18 mouse cellular contexts compared by ENCODE assay signal in genomic region chr1:180606796-180607577, GRCm38 (mm10). TPM values are rescaled to one million over a fixed set of nuclear protein-coding genes. Genes with fewer than 3 reads are reported as not detected.
A peak's percentile ranks its signal among the peaks of the same experiment; 100 is the strongest.
DNase-seq lines count a peak whose midpoint lies in the region; ATAC-seq lines count a peak whose summit lies in the region.
"Had no signal": no experiment of that assay in that cellular context is flagged by ENCODE, and none has a peak within 500 bp of the region (broad histone marks: within the 10 kb centered on the region; RNA-seq: fewer than 3 reads in every experiment).

No protein-coding gene starts in this region.

- H3K4me2 ChIP-seq in heart, embryonic 15.5 days: no peak overlapping the region
- H3K4me2 ChIP-seq in heart, embryonic 16.5 days (ENCODE audit: low read depth, low read length): no peak overlapping the region
- H3K4me2 ChIP-seq: forebrain, embryonic 13.5 days; midbrain, embryonic 12.5 days had no signal

- H3K36me3 ChIP-seq in heart, embryonic 15.5 days: 0 out of 2 replicates have a peak, but pooled peaks cover 4% of the 10 kb centered on the region
- peaks cover under 1% of the 10 kb centered on the region; the same call in 1 of the 2 replicates for H3K36me3 ChIP-seq in heart, embryonic 16.5 days (ENCODE audit: control insufficient read depth, insufficient read depth)
- H3K36me3 ChIP-seq in midbrain, embryonic 10.5 days: peaks cover 45% of the 10 kb centered on the region

- no peaks in the 10 kb centered on the region for H3K27me3 ChIP-seq in heart, embryonic 15.5 days
- no peaks in the 10 kb centered on the region for H3K27me3 ChIP-seq in heart, embryonic 16.5 days (ENCODE audit: control insufficient read depth, insufficient read depth, low read length)
- H3K27me3 ChIP-seq in midbrain, embryonic 10.5 days (ENCODE audit: low read depth, poor library complexity, severe bottlenecking): no peaks in the 10 kb centered on the region
- H3K27me3 ChIP-seq: forebrain, embryonic 13.5 days; midbrain, embryonic 12.5 days; Patski had no signal

- no peak overlapping the region for H3K4me3 ChIP-seq in heart, embryonic 15.5 days
- H3K4me3 ChIP-seq in heart, embryonic 16.5 days (ENCODE audit: low read length): no peak overlapping the region
- H3K4me3 ChIP-seq in midbrain, embryonic 10.5 days: no peak overlapping the region
- H3K4me3 ChIP-seq: forebrain, embryonic 13.5 days; midbrain, embryonic 12.5 days had no signal

- peak overlapping the region; percentile 70 for H3K27ac ChIP-seq in heart, embryonic 15.5 days
- H3K27ac ChIP-seq in heart, embryonic 16.5 days (ENCODE audit: low read length): peak overlapping the region; percentile 37
- H3K27ac ChIP-seq in midbrain, embryonic 10.5 days (replicated peaks): no peak overlapping the region
- H3K27ac ChIP-seq: forebrain, embryonic 13.5 days; hindbrain, postnatal 0 days; midbrain, embryonic 12.5 days had no signal

- H3K4me1 ChIP-seq in heart, embryonic 15.5 days (replicated peaks): peaks cover 33% of the 10 kb centered on the region
- peaks cover 24% of the 10 kb centered on the region for H3K4me1 ChIP-seq in heart, embryonic 16.5 days (ENCODE audit: control insufficient read depth, insufficient read depth, low read length)
- H3K4me1 ChIP-seq in midbrain, embryonic 10.5 days: no peaks in the 10 kb centered on the region
- H3K4me1 ChIP-seq: forebrain, embryonic 13.5 days; midbrain, embryonic 12.5 days had no signal

- no peak for ATAC-seq in heart, embryonic 15.5 days (replicated peaks; ENCODE audit: insufficient number of reproducible peaks, insufficient read depth, low FRiP score, low read depth)
- ATAC-seq in heart, embryonic 16.5 days (replicated peaks; ENCODE audit: extremely low read depth, insufficient read depth, low FRiP score): 0 out of 2 replicates have a peak, but pooled peaks have one; percentile 20
- ATAC-seq: CD4-positive, CD25-positive, alpha-beta regulatory T cell, adult 4 months; forebrain, embryonic 13.5 days; hindbrain, postnatal 0 days; Patski had no signal

- no peak for DNase-seq in heart, postnatal 4 days
- DNase-seq in R1 (ENCODE audit: low read depth, low spot score): peak; percentile 99
- DNase-seq in telencephalon, adult 2 months (ENCODE audit: low read depth, low spot score): peak; percentile 22
- no peak for DNase-seq in left cerebral cortex, adult 9 months (ENCODE audit: low spot score in 2 of 2)
- no peak for DNase-seq in midbrain, embryonic 10.5 days (ENCODE audit: low spot score)
- DNase-seq: cerebellum, adult 18-20 months; kidney, adult 18-20 months; layer of hippocampus, postnatal 36 days; lung, adult 18-20 months; lung, postnatal 36 days; right cerebral cortex, postnatal 14 days had no signal

- WGBS in heart, embryonic 15.5 days: 62% methylated on average over 10 of the region's 10 CpGs
- 56% methylated on average over 10 of the region's 10 CpGs for WGBS in heart, embryonic 16.5 days
- 81% methylated on average over 10 of the region's 10 CpGs for WGBS in midbrain, embryonic 10.5 days

- no peak overlapping the region for H3K9ac ChIP-seq in heart, embryonic 15.5 days
- no peak overlapping the region for H3K9ac ChIP-seq in heart, embryonic 16.5 days (ENCODE audit: low read length)
- H3K9ac ChIP-seq: forebrain, embryonic 13.5 days; midbrain, embryonic 12.5 days had no signal

- 0 out of 2 replicates have a peak, but pooled peaks cover 4% of the 10 kb centered on the region for H3K9me3 ChIP-seq in heart, embryonic 15.5 days (replicated peaks)
- H3K9me3 ChIP-seq in heart, embryonic 16.5 days (replicated peaks; ENCODE audit: control insufficient read depth, low read length): peaks cover 5% of the 10 kb centered on the region
- peaks cover 6% of the 10 kb centered on the region; the same call in 1 of the 2 replicates for H3K9me3 ChIP-seq in midbrain, embryonic 10.5 days (replicated peaks)

RNA-seq across cellular contexts. Expression of gene Lin9, which starts 34.0 kb away (rescaled TPM):
- polyA plus RNA-seq in heart, embryonic 15.5 days (2015; fragmentation: Nextera tagmentation; extraction: Ambion mirVana): 12.3 and 13.4 TPM in 2 replicates
- total RNA-seq in heart, postnatal 4 days (2021): 10 to 100 TPM; 11.3 to 12.0 TPM
- polyA plus RNA-seq in heart, embryonic 16.5 days (2015; fragmentation: Nextera tagmentation; extraction: Ambion mirVana): 11.7 and 15.0 TPM in 2 replicates
- 23.2 and 24.0 TPM in 2 replicates for polyA plus RNA-seq in midbrain, embryonic 10.5 days (2016; fragmentation: Nextera tagmentation; extraction: Ambion mirVana)

RNA-seq across cellular contexts. Expression of gene Parp1, which starts 38.3 kb away (rescaled TPM):
- 69.2 and 88.7 TPM in 2 replicates for polyA plus RNA-seq in heart, embryonic 15.5 days (2015; fragmentation: Nextera tagmentation; extraction: Ambion mirVana)
- 100 to 1,000 TPM in 1 of 2 experiments, 10 to 100 TPM in 1; 88.6 to 100 TPM for total RNA-seq in heart, postnatal 4 days (2021)
- polyA plus RNA-seq in heart, embryonic 16.5 days (2015; fragmentation: Nextera tagmentation; extraction: Ambion mirVana): 88.3 and 88.7 TPM in 2 replicates
- polyA plus RNA-seq in midbrain, embryonic 10.5 days (2016; fragmentation: Nextera tagmentation; extraction: Ambion mirVana): 301 and 311 TPM in 2 replicates

Comparison
In these comparisons a context has a peak if more than half of its experiments do, and no peak if none do; other contexts are left out.
1. DNase-seq: peak in R1 (single experiment) and telencephalon, adult 2 months (single experiment); none in heart, postnatal 4 days (single experiment), left cerebral cortex, adult 9 months (0 of 2) and midbrain, embryonic 10.5 days (single experiment).